Mouse (Mus musculus): Measurements from ENCODE around the gene Farsa. TPM values are rescaled to one million over a fixed set of nuclear protein-coding genes. Genes with fewer than 3 reads are reported as not detected.

The Farsa gene
- 28.8 and 32.6 TPM in 2 replicates for polyA plus RNA-seq (2012; rRNA removed; ENCODE audit: low replicate concordance)

GRCm38 (mm10) chr8:84856864-84857441, at the start of gene Farsa:
TSS of gene Farsa (plus strand) at chr8:84856989.

GRCm38 (mm10) chr8:84822723-84823122, 34.1 kb upstream of the Farsa start, which contains the start of gene Dand5:
TSS of gene Dand5 (minus strand) at chr8:84822823.

GRCm38 (mm10) chr8:84831490-84831889, 25.3 kb upstream of the Farsa start, which contains the start of gene Gadd45gip1:
TSS of gene Gadd45gip1 (plus strand) at chr8:84831522.

GRCm38 (mm10) chr8:84840248-84840999, 16.4 kb upstream of the Farsa start, which contains the start of gene Rad23a:
TSS of gene Rad23a (minus strand) at chr8:84840665.

GRCm38 (mm10) chr8:84846722-84847572, 9.8 kb upstream of the Farsa start, which contains the start of gene Calr:
TSS of gene Calr (minus strand) at chr8:84846934.

GRCm38 (mm10) chr8:84871376-84872308, 14.9 kb downstream of the Farsa start, which contains the start of gene Syce2:
TSS of gene Syce2 (plus strand) at chr8:84872111.

GRCm38 (mm10) chr8:84893709-84894134, 36.9 kb downstream of the Farsa start, which contains the start of gene Gcdh:
TSS of gene Gcdh (minus strand) at chr8:84893921.

GRCm38 (mm10) chr8:84901752-84902151, 45.0 kb downstream of the Farsa start, which contains the start of gene Klf1:
TSS of gene Klf1 (plus strand) at chr8:84901928.

GRCm38 (mm10) chr8:84908421-84909161, 51.8 kb downstream of the Farsa start, which contains the start of gene Dnase2a:
TSS of gene Dnase2a (plus strand) at chr8:84908560.

Other genes starting within 250 kb of the Farsa start
- 43.2 and 55.4 TPM in 2 replicates for gene Ier2, start 194.1 kb upstream of the Farsa start, polyA plus RNA-seq (2012; rRNA removed; ENCODE audit: low replicate concordance)
- 66.4 and 90.1 TPM in 2 replicates for gene Trmt1, start 170.7 kb upstream of the Farsa start, polyA plus RNA-seq (2012; rRNA removed; ENCODE audit: low replicate concordance)
- 74.5 and 89.2 TPM in 2 replicates for gene Nacc1, start 169.1 kb upstream of the Farsa start, polyA plus RNA-seq (2012; rRNA removed; ENCODE audit: low replicate concordance)
- gene Lyl1, start 155.5 kb upstream of the Farsa start, polyA plus RNA-seq (2012; rRNA removed; ENCODE audit: low replicate concordance), result 5.6 and 5.9 TPM in 2 replicates
- gene G430095P16Rik, start 134.0 kb upstream of the Farsa start, polyA plus RNA-seq (2012; rRNA removed; ENCODE audit: low replicate concordance), result 0.17 and 0.39 TPM in 2 replicates
- gene Nfix, start 56.6 kb upstream of the Farsa start, polyA plus RNA-seq (2012; rRNA removed; ENCODE audit: low replicate concordance), result 21.9 and 35.0 TPM in 2 replicates
- gene Dand5, start 34.2 kb upstream of the Farsa start, polyA plus RNA-seq (2012; rRNA removed; ENCODE audit: low replicate concordance), result 2.0 and 2.1 TPM in 2 replicates
- 45.9 and 171 TPM in 2 replicates for gene Gadd45gip1, start 25.5 kb upstream of the Farsa start, polyA plus RNA-seq (2012; rRNA removed; ENCODE audit: low replicate concordance)
- 56.0 and 74.1 TPM in 2 replicates for gene Rad23a, start 16.3 kb upstream of the Farsa start, polyA plus RNA-seq (2012; rRNA removed; ENCODE audit: low replicate concordance)
- 101 and 112 TPM in 2 replicates for gene Calr, start 10.1 kb upstream of the Farsa start, polyA plus RNA-seq (2012; rRNA removed; ENCODE audit: low replicate concordance)
- gene Syce2, start 15.1 kb downstream of the Farsa start, polyA plus RNA-seq (2012; rRNA removed; ENCODE audit: low replicate concordance), result 0.37 and 0.95 TPM in 2 replicates
- gene Gcdh, start 36.9 kb downstream of the Farsa start, polyA plus RNA-seq (2012; rRNA removed; ENCODE audit: low replicate concordance), result 105 and 276 TPM in 2 replicates
- 0.46 and 0.56 TPM in 2 replicates for gene Klf1, start 44.9 kb downstream of the Farsa start, polyA plus RNA-seq (2012; rRNA removed; ENCODE audit: low replicate concordance)
- 4.7 and 4.8 TPM in 2 replicates for gene Dnase2a, start 51.6 kb downstream of the Farsa start, polyA plus RNA-seq (2012; rRNA removed; ENCODE audit: low replicate concordance)
- gene Mast1, start 80.4 kb downstream of the Farsa start, polyA plus RNA-seq (2012; rRNA removed; ENCODE audit: low replicate concordance), result 0.50 and 0.84 TPM in 2 replicates
- 0.12 and 0.13 TPM in 2 replicates for gene Rtbdn, start 90.0 kb downstream of the Farsa start, polyA plus RNA-seq (2012; rRNA removed; ENCODE audit: low replicate concordance)
- gene Gm49661, start 112.4 kb downstream of the Farsa start, polyA plus RNA-seq (2012; rRNA removed; ENCODE audit: low replicate concordance), result 0.79 TPM in 1 of 2 replicates, not detected in the other
- 72.5 and 105 TPM in 2 replicates for gene Prdx2, start 112.6 kb downstream of the Farsa start, polyA plus RNA-seq (2012; rRNA removed; ENCODE audit: low replicate concordance)
- gene Rnaseh2a, start 112.8 kb downstream of the Farsa start, polyA plus RNA-seq (2012; rRNA removed; ENCODE audit: low replicate concordance), result 22.7 and 28.7 TPM in 2 replicates
- gene Junb, start 121.7 kb downstream of the Farsa start, polyA plus RNA-seq (2012; rRNA removed; ENCODE audit: low replicate concordance), result 133 and 294 TPM in 2 replicates
- gene Hook2, start 133.6 kb downstream of the Farsa start, polyA plus RNA-seq (2012; rRNA removed; ENCODE audit: low replicate concordance), result 46.1 and 61.0 TPM in 2 replicates
- not detected in 2 replicates for gene Best2, start 157.5 kb downstream of the Farsa start, polyA plus RNA-seq (2012; rRNA removed; ENCODE audit: low replicate concordance)
- 72.4 and 89.7 TPM in 2 replicates for gene Asna1, start 168.3 kb downstream of the Farsa start, polyA plus RNA-seq (2012; rRNA removed; ENCODE audit: low replicate concordance)
- gene Trir, start 169.8 kb downstream of the Farsa start, polyA plus RNA-seq (2012; rRNA removed; ENCODE audit: low replicate concordance), result 54.2 and 119 TPM in 2 replicates
- 17.4 and 29.4 TPM in 2 replicates for gene Tnpo2, start 179.9 kb downstream of the Farsa start, polyA plus RNA-seq (2012; rRNA removed; ENCODE audit: low replicate concordance)
- gene Fbxw9, start 203.1 kb downstream of the Farsa start, polyA plus RNA-seq (2012; rRNA removed; ENCODE audit: low replicate concordance), result 69.0 and 116 TPM in 2 replicates
- gene Gm5741, start 211.0 kb downstream of the Farsa start, polyA plus RNA-seq (2012; rRNA removed; ENCODE audit: low replicate concordance), result 1.2 TPM in 1 of 2 replicates, not detected in the other
- 46.2 and 54.2 TPM in 2 replicates for gene Dhps, start 214.8 kb downstream of the Farsa start, polyA plus RNA-seq (2012; rRNA removed; ENCODE audit: low replicate concordance)
- 74.0 and 95.6 TPM in 2 replicates for gene Wdr83os, start 223.8 kb downstream of the Farsa start, polyA plus RNA-seq (2012; rRNA removed; ENCODE audit: low replicate concordance)
- gene Wdr83, start 224.3 kb downstream of the Farsa start, polyA plus RNA-seq (2012; rRNA removed; ENCODE audit: low replicate concordance), result 18.6 and 23.1 TPM in 2 replicates
- 31.4 and 36.6 TPM in 2 replicates for gene Man2b1, start 226.3 kb downstream of the Farsa start, polyA plus RNA-seq (2012; rRNA removed; ENCODE audit: low replicate concordance)

Data from duodenum, adult 2 months (tissue).